Mouse (Mus musculus) lung, embryonic 16.5 days (tissue): Measurements from ENCODE around the gene Hexim1. TPM values are rescaled to one million over a fixed set of nuclear protein-coding genes. Genes with fewer than 3 reads are reported as not detected.

Experiments
- ATAC-seq: fragments of 200-750 bp; cut with Nextera tagmentation; 2 replicates; pipeline ENCODE4 v1.8.0; 2017; ENCODE audit warnings: low read depth, mild to moderate bottlenecking, moderate library complexity
- H3K27ac ChIP-seq: fragments of 300-500 bp; sonication (generic); 2 replicates; pipeline ENCODE4 v1.5.1; 2014; ENCODE audit warnings: mild to moderate bottlenecking, control low read depth, low read length
- H3K27me3 ChIP-seq: fragments of 300-500 bp; sonication (generic); 2 replicates; pipeline ENCODE4 v1.6.1; 2014; ENCODE audit warnings: low read depth, low read length, mixed read lengths; ENCODE audit not compliant: control insufficient read depth, insufficient read depth
- H3K36me3 ChIP-seq: fragments of 300-500 bp; sonication (generic); 2 replicates; pipeline ENCODE4 v1.6.1; 2014; ENCODE audit warnings: low read length; ENCODE audit not compliant: control insufficient read depth, insufficient read depth
- H3K4me1 ChIP-seq: fragments of 300-500 bp; sonication (generic); replicated peaks from 2 replicates; pipeline ENCODE4 v1.6.1; 2014; ENCODE audit warnings: low read length, mixed read lengths; ENCODE audit not compliant: control insufficient read depth, insufficient read depth
- H3K4me2 ChIP-seq: fragments of 300-500 bp; sonication (generic); 2 replicates; pipeline ENCODE4 v1.6.1; 2014; ENCODE audit warnings: low read depth, low read length, control low read depth
- H3K4me3 ChIP-seq: fragments of 300-500 bp; sonication (generic); 2 replicates; pipeline ENCODE4 v1.5.1; 2014; ENCODE audit warnings: mild to moderate bottlenecking, low read length, control low read depth
- H3K9ac ChIP-seq: fragments of 300-500 bp; sonication (generic); 2 replicates; pipeline ENCODE4 v1.6.1; 2014; ENCODE audit warnings: low read length, control low read depth
- H3K9me3 ChIP-seq: fragments of 300-500 bp; sonication (generic); 2 replicates; pipeline ENCODE4 v1.6.1; 2016; ENCODE audit warnings: low read length; ENCODE audit not compliant: control insufficient read depth
- WGBS: fragments of 180-500 bp; shearing (Covaris S2); extraction: QIAGEN DNeasy Blood & Tissue Kit; methylation state at CpG from one replicate; pipeline ENCODE4 v1.1.7; 2014; 5-methylcytosine and 5-hydroxymethylcytosine counted together
- polyA plus RNA-seq: library from polyadenylated mRNA; unstranded; fragments of >200 nt; fragmentation: Nextera tagmentation; extraction: Ambion mirVana; gene quantifications from 2 replicates; pipeline ENCODE4 v1.2.1, GENCODE M21; 2015

The Hexim1 gene
- polyA plus RNA-seq, 1 experiment from 2014 or later = 4.6 TPM

GRCm38 (mm10) chr11:103095107-103095670 is 20.8 kb upstream of the Hexim1 start:
- no peaks in the 10 kb centered on the region for H3K36me3 ChIP-seq
- no peak overlapping the region for H3K9ac ChIP-seq
- peaks cover 16% of the 10 kb centered on the region for H3K4me1 ChIP-seq
- H3K4me2 ChIP-seq = no peak overlapping the region
- H3K4me3 ChIP-seq = no peak overlapping the region
- peaks cover 4% of the 10 kb centered on the region; the same call in 1 of the 2 replicates for H3K27me3 ChIP-seq
- WGBS = 80% methylated on average over 9 of the region's 9 CpGs
- no peak overlapping the region for H3K27ac ChIP-seq
- ATAC-seq = no peak
- H3K9me3 ChIP-seq = no peaks in the 10 kb centered on the region

- no peak for ATAC-seq
- peaks cover 20% of the 10 kb centered on the region for H3K4me1 ChIP-seq
- H3K27ac ChIP-seq = no peak overlapping the region
- H3K4me3 ChIP-seq = no peak overlapping the region
- H3K27me3 ChIP-seq = peaks cover 10% of the 10 kb centered on the region
- 91% methylated on average over 6 of the region's 6 CpGs for WGBS
- no peaks in the 10 kb centered on the region for H3K9me3 ChIP-seq
- no peak overlapping the region for H3K4me2 ChIP-seq
- no peak overlapping the region for H3K9ac ChIP-seq
- H3K36me3 ChIP-seq = no peaks in the 10 kb centered on the region
Measured at GRCm38 (mm10) chr11:103095801-103096200, 20.2 kb upstream of the Hexim1 start.

DNA sequence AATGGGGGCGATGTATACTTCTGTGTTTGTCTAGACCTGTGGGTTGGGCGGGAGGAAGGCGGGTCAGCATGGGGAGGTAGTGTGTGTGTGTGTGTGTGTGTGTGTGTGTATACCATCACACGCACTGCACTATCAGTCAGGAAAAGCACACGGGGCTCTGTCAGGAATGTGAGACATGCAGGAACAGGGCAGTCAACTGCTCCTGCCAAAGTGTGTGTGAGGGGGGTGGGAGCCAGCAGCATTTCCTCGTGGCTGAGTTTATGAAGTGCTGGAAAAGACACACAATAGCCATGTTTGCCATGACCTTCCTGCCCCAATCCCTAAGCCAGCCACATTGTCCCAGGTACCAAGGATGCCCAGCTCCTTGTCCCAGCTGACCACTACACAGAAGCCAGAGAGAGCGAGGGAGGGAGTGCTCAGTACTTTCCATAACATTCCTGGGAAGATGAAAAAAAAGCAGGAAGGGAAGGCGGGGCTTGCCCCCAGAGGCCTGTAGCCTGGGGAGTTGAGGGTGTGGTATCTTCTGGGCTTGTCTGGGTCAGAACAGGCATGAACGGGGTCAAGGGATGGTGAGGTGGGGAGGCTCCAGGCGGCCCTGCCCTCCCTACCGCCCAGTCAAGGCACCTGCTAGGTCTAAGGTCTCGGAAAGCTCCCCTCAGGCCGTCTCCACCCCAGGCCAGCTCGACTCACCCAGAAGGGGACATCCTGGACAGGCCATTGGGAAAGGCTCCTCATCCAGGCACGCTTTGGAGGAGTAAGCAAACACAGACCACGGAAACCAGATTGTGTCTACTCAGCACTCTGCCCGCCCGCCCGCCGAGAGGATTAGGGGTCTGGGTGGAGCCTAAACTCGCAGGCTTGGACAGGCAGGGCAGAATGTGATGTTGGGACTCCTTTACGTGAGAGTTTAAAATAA is 18.8 kb upstream of the Hexim1 start:
- no peaks in the 10 kb centered on the region for H3K9me3 ChIP-seq
- peaks cover 16% of the 10 kb centered on the region for H3K27me3 ChIP-seq
- WGBS = 13% methylated on average over 22 of the region's 22 CpGs
- 0 out of 2 replicates have a peak overlapping the region, but pooled peaks have one; percentile 4 for H3K4me3 ChIP-seq
- peak; percentile 50 for ATAC-seq
- peaks cover 30% of the 10 kb centered on the region for H3K4me1 ChIP-seq
- H3K36me3 ChIP-seq = no peaks in the 10 kb centered on the region
- peak overlapping the region; percentile 37 for H3K4me2 ChIP-seq
- H3K27ac ChIP-seq = peak overlapping the region; percentile 69
- H3K9ac ChIP-seq = peak overlapping the region; percentile 60

- H3K4me3 ChIP-seq = no peak overlapping the region
- no peak overlapping the region for H3K9ac ChIP-seq
- WGBS = 70% methylated on average over 11 of the region's 11 CpGs
- H3K36me3 ChIP-seq = no peaks in the 10 kb centered on the region
- peaks cover 34% of the 10 kb centered on the region for H3K4me1 ChIP-seq
- no peak overlapping the region for H3K4me2 ChIP-seq
- no peak overlapping the region for H3K27ac ChIP-seq
- H3K9me3 ChIP-seq = no peaks in the 10 kb centered on the region
- no peak for ATAC-seq
- H3K27me3 ChIP-seq = peaks cover 16% of the 10 kb centered on the region
Measured at GRCm38 (mm10) chr11:103098531-103099190, 17.4 kb upstream of the Hexim1 start.

DNA sequence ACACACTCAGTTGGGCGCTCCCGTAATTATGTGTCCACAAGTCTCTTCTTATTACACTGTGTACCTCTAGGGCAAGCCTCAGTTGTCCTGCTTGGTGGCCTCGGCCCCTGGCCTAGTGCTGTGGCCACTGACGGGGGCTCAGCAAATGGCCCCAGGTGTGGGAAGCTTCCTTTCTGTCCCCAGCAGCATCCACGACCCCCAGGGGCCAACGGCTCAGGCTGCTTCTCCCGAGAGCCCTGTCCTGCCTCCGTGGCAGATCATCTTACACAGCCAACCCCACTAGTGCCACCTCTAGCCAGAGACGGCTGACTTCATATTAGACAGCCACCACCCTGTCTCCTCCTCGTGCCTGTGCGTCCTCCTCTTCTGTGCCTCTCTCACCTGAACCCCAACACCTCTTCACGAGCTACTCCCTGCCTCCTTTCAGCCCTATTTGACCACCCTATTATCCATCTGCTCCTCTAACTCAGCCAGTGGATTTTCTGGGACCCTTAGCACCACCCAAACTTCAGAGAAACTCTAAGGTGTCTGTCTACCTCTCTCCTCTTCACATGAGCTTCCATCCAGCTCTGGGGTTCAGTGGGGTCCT is 16.6 kb upstream of the Hexim1 start:
- Histone ChIP-seq H3K9ac (no peak overlapping the region), H3K4me3 (no peak overlapping the region), H3K27me3 (peaks cover 16% of the 10 kb centered on the region), H3K27ac (no peak overlapping the region), H3K4me2 (no peak overlapping the region), H3K9me3 (no peaks in the 10 kb centered on the region), H3K36me3 (no peaks in the 10 kb centered on the region), H3K4me1 (peaks cover 32% of the 10 kb centered on the region)
- 55% methylated on average over 12 of the region's 12 CpGs for WGBS
- ATAC-seq = no peak

DNA sequence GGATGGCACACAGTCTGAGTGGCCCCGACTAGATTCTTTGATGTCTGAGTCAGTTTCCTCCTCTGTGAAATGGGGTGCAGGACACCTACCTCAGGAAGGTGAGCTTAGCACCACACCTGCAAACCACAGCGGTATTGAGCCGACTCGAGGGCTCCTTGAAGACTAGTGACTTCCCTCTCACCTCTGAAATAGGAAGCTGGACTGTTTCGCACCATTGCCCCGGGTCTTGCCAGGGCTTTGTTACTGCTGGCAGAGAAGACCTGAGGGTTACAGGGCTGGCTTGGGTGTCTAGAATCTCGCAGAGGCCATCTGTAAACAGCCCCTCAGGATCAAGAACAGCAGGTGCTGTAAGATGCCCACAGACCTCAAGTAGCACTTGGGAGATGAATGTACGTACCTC is 15.7 kb upstream of the Hexim1 start:
- peaks cover 16% of the 10 kb centered on the region for H3K27me3 ChIP-seq
- 53% methylated on average over 8 of the region's 8 CpGs for WGBS
- no peak for ATAC-seq
- no peak overlapping the region for H3K9ac ChIP-seq
- H3K9me3 ChIP-seq = no peaks in the 10 kb centered on the region
- no peak overlapping the region for H3K27ac ChIP-seq
- H3K36me3 ChIP-seq = no peaks in the 10 kb centered on the region
- peaks cover 30% of the 10 kb centered on the region for H3K4me1 ChIP-seq
- no peak overlapping the region for H3K4me2 ChIP-seq
- no peak overlapping the region for H3K4me3 ChIP-seq

- peaks cover 16% of the 10 kb centered on the region for H3K27me3 ChIP-seq
- H3K9me3 ChIP-seq = no peaks in the 10 kb centered on the region
- no peak within 1 kb of the TSS for H3K27ac ChIP-seq
- peak within 1 kb of the TSS; percentile 78 for H3K9ac ChIP-seq
- WGBS = under 1% methylated on average over 29 of the region's 34 CpGs
- H3K4me3 ChIP-seq = peak within 1 kb of the TSS; percentile 68
- peak; percentile 61 for ATAC-seq
- peaks cover 30% of the 10 kb centered on the region for H3K4me1 ChIP-seq
- no peaks in the 10 kb centered on the region for H3K36me3 ChIP-seq
- H3K4me2 ChIP-seq = peak within 1 kb of the TSS; percentile 90
Measured at GRCm38 (mm10) chr11:103101481-103101865, 14.6 kb upstream of the Hexim1 start, which contains the start of the genes Plcd3 and Acbd4. Gene Plcd3, minus strand, starts transcription at chr11:103101658. Gene Acbd4, plus strand, starts transcription at chr11:103101682.

DNA sequence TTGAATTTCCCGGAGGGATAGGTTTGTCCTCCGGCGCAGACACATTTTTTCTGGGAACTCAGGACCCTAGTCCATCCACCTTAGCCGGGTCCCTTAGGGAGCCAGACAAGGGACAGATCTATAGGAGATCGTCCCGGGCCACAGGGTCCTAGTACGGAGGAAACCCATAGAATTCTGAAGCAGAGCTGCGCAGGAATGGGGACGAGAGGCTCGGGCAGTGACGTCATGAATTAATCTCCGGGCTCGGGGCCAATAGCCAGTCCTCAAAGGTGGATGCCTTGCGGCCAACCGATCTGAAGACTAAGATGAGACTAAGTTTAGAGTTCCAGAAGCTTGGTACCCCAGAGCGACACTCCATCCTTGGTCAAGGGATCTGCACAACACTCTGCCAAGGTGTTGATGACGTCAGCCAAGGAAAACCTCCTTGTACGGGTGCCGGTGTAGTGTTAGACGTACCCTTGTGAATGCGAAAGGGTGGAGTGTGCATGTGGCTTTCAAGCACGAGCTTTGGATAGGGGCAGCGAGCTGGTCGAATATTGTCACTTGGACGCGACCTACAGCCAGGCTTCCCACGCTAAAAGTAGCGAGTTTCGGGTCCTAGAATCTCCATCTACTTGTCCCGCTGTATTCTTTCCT is 14.0 kb upstream of the Hexim1 start:
- 3% methylated on average over 30 of the region's 30 CpGs for WGBS
- no peak overlapping the region for H3K27ac ChIP-seq
- H3K4me2 ChIP-seq = peak overlapping the region; percentile 90
- H3K9me3 ChIP-seq = no peaks in the 10 kb centered on the region
- peak; percentile 16; the same call in 1 of the 2 replicates for ATAC-seq
- H3K27me3 ChIP-seq = peaks cover 16% of the 10 kb centered on the region
- peak overlapping the region; percentile 78 for H3K9ac ChIP-seq
- H3K4me1 ChIP-seq = peaks cover 26% of the 10 kb centered on the region
- no peaks in the 10 kb centered on the region for H3K36me3 ChIP-seq
- peak overlapping the region; percentile 68 for H3K4me3 ChIP-seq
